Mouse (Mus musculus) megakaryocyte, embryonic 14.5 days (primary cell): Measurements from ENCODE around the gene Atp9a.

Experiments
- FLI1 ChIP-seq: IDR thresholded peaks from 2 replicates; pipeline ENCODE4 v1.6.1; 2012; ENCODE audit warnings: low read length, inconsistent platforms, mixed read lengths
- GATA1 ChIP-seq: IDR thresholded peaks from 3 replicates; pipeline ENCODE4 v1.6.1; 2012; ENCODE audit warnings: mixed read lengths, low read length, inconsistent platforms, borderline replicate concordance

- no peak for TF ChIP-seq GATA1
- TF ChIP-seq FLI1: no peak
Measured at GRCm38 (mm10) chr2:168670241-168670640, 72.0 kb downstream of the Atp9a start.
